Mouse (Mus musculus) hindbrain, embryonic 14.5 days (tissue): Measurements from ENCODE around the gene Arntl2. TPM values are rescaled to one million over a fixed set of nuclear protein-coding genes. Genes with fewer than 3 reads are reported as not detected.
"Not testable (repeated sequence)": the region's sequence is repeated elsewhere in the genome, so short reads cannot be mapped to it uniquely, and the experiment has no call there.

Source experiments
- ATAC-seq: fragments of 200-750 bp; cut with Nextera tagmentation; 2 replicates; pipeline ENCODE4 v1.8.0; 2017; ENCODE audit warnings: moderate number of reproducible peaks, mild to moderate bottlenecking, moderate TSS enrichment, moderate library complexity; ENCODE audit not compliant: low FRiP score
- DNase-seq: peaks from one replicate; pipeline ENCODE4 v3.0.0-alpha.2; 2015; ENCODE audit warnings: low spot score
- H3K27ac ChIP-seq: fragments of 300-500 bp; sonication (generic); 2 replicates; pipeline ENCODE4 v1.5.1; 2014; ENCODE audit warnings: mild to moderate bottlenecking, moderate library complexity
- H3K27me3 ChIP-seq: fragments of 300-500 bp; sonication (generic); 2 replicates; pipeline ENCODE4 v1.6.1; 2014; ENCODE audit warnings: mild to moderate bottlenecking, low read length, mixed read lengths; ENCODE audit not compliant: control insufficient read depth, insufficient read depth
- H3K36me3 ChIP-seq: fragments of 300-500 bp; sonication (generic); replicated peaks from 2 replicates; pipeline ENCODE4 v1.6.1; 2014; ENCODE audit not compliant: control insufficient read depth, insufficient read depth
- H3K4me1 ChIP-seq: fragments of 300-500 bp; sonication (generic); replicated peaks from 2 replicates; pipeline ENCODE4 v1.6.1; 2014; ENCODE audit warnings: antibody characterized with exemption, low read length, mixed read lengths; ENCODE audit not compliant: control insufficient read depth, insufficient read depth
- H3K4me2 ChIP-seq: fragments of 300-500 bp; sonication (generic); replicated peaks from 2 replicates; pipeline ENCODE4 v1.6.1; 2014; ENCODE audit warnings: mild to moderate bottlenecking, moderate library complexity
- H3K4me3 ChIP-seq: fragments of 300-500 bp; sonication (generic); replicated peaks from 2 replicates; pipeline ENCODE4 v1.5.1; 2014; ENCODE audit warnings: mild to moderate bottlenecking, low read length
- H3K9ac ChIP-seq: fragments of 300-500 bp; sonication (generic); 2 replicates; pipeline ENCODE4 v1.6.1; 2014
- H3K9me3 ChIP-seq: fragments of 300-500 bp; sonication (generic); 2 replicates; pipeline ENCODE4 v1.6.1; 2016; ENCODE audit warnings: low read length; ENCODE audit not compliant: control insufficient read depth
- WGBS: fragments of 180-500 bp; shearing (Covaris S2); extraction: QIAGEN DNeasy Blood & Tissue Kit; methylation state at CpG from one replicate; pipeline ENCODE4 v1.1.7; 2014; 5-methylcytosine and 5-hydroxymethylcytosine counted together
- polyA plus RNA-seq: library from polyadenylated mRNA; unstranded; fragments of >200 nt; fragmentation: Nextera tagmentation; extraction: Ambion mirVana; gene quantifications from 2 replicates; pipeline ENCODE4 v1.2.1, GENCODE M21; 2014

Arntl2 gene
- polyA plus RNA-seq, 1 experiment from 2014 or later = 2.5 TPM

GRCm38 (mm10) chr6:146851916-146852315, 56.1 kb downstream of the Arntl2 start:
- Histone ChIP-seq H3K27me3 (no peaks in the 10 kb centered on the region), H3K4me3 (no peak overlapping the region), H3K27ac (no peak overlapping the region), H3K9me3 (no peaks in the 10 kb centered on the region), H3K36me3 (no peaks in the 10 kb centered on the region), H3K4me1 (no peaks in the 10 kb centered on the region), H3K4me2 (no peak overlapping the region), H3K9ac (no peak overlapping the region)
- no peak for ATAC-seq
- WGBS = 87% methylated on average over 3 of the region's 3 CpGs
- no peak for DNase-seq

DNA sequence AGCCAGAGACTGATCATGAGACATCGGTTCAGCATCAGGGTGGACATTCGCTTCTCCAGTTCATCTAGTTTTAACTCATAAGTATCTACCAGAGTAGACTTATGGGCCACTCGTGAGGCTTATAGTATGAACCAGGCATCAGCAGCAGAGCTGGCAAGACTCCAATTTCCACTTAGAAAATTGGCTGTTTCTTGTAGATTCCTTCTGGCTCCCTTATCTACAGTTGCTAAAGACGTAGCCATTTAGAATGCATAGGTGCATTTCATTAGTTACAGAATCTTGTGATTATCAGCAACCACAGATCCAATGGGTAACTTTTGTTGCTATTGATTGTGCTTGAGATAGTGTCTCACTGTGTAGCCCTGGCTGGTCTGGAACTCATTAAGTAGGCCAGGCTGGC, 56.9 kb downstream of the Arntl2 start:
- Histone ChIP-seq H3K27ac (no peak overlapping the region), H3K4me3 (no peak overlapping the region), H3K27me3 (no peaks in the 10 kb centered on the region), H3K9ac (no peak overlapping the region), H3K9me3 (no peaks in the 10 kb centered on the region), H3K4me2 (no peak overlapping the region), H3K4me1 (no peaks in the 10 kb centered on the region), H3K36me3 (no peaks in the 10 kb centered on the region)
- 86% methylated on average over 4 of the region's 4 CpGs for WGBS
- DNase-seq (peak; percentile 34), ATAC-seq (no peak)

DNA sequence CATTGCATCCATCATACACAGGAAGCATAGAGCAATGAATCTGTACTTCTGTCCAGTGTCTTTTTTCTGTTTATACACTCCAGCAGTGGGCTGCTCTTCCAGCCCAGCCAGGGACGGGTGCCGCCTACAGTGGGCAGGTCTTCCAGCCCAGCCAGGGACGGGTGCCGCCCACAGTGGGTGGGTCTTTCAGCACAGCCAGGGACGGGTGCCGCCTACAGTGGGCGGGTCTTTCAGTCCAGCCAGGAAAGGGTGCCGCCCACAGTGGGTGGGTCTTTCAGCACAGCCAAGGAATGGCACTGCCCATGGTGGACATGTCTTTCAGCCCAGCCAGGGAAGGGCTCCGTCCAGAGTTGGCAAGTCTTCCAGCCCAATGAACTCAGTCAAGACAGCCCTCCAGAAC, 59.3 kb downstream of the Arntl2 start:
- no peak overlapping the region for H3K27ac ChIP-seq
- 96% methylated on average over 9 of the region's 9 CpGs for WGBS
- H3K9ac ChIP-seq = no peak overlapping the region
- H3K36me3 ChIP-seq = no peaks in the 10 kb centered on the region
- H3K9me3 ChIP-seq = no peaks in the 10 kb centered on the region
- ATAC-seq = no peak
- H3K27me3 ChIP-seq = no peaks in the 10 kb centered on the region
- H3K4me2 ChIP-seq = no peak overlapping the region
- no peak for DNase-seq
- H3K4me1 ChIP-seq = no peaks in the 10 kb centered on the region
- no peak overlapping the region for H3K4me3 ChIP-seq

GRCm38 (mm10) chr6:146857386-146857785, 61.5 kb downstream of the Arntl2 start:
- Histone ChIP-seq H3K4me3 (no peak overlapping the region), H3K27ac (no peak overlapping the region), H3K27me3 (no peaks in the 10 kb centered on the region), H3K4me2 (no peak overlapping the region), H3K4me1 (no peaks in the 10 kb centered on the region), H3K36me3 (no peaks in the 10 kb centered on the region), H3K9ac (no peak overlapping the region), H3K9me3 (no peaks in the 10 kb centered on the region)
- ATAC-seq (no peak), DNase-seq (no peak)
- 91% methylated on average over 2 of the region's 2 CpGs for WGBS

- ATAC-seq = no peak
- H3K27me3 ChIP-seq = no peaks in the 10 kb centered on the region
- no peaks in the 10 kb centered on the region for H3K36me3 ChIP-seq
- H3K9me3 ChIP-seq = no peaks in the 10 kb centered on the region
- no peak overlapping the region for H3K4me2 ChIP-seq
- 86% methylated on average over 2 of the region's 2 CpGs for WGBS
- H3K4me3 ChIP-seq = no peak overlapping the region
- H3K27ac ChIP-seq = no peak overlapping the region
- H3K4me1 ChIP-seq = no peaks in the 10 kb centered on the region
- no peak overlapping the region for H3K9ac ChIP-seq
- no peak for DNase-seq
Measured at GRCm38 (mm10) chr6:146863154-146863553, 67.3 kb downstream of the Arntl2 start.

- H3K4me2 ChIP-seq, ATAC-seq, H3K9ac ChIP-seq, H3K9me3 ChIP-seq, H3K36me3 ChIP-seq, DNase-seq, H3K4me3 ChIP-seq, H3K27me3 ChIP-seq, H3K4me1 ChIP-seq, H3K27ac ChIP-seq: not testable (repeated sequence)
- 100% methylated on average over 1 of the region's 5 CpGs for WGBS
Measured at GRCm38 (mm10) chr6:146864370-146864769, 68.5 kb downstream of the Arntl2 start.

DNA sequence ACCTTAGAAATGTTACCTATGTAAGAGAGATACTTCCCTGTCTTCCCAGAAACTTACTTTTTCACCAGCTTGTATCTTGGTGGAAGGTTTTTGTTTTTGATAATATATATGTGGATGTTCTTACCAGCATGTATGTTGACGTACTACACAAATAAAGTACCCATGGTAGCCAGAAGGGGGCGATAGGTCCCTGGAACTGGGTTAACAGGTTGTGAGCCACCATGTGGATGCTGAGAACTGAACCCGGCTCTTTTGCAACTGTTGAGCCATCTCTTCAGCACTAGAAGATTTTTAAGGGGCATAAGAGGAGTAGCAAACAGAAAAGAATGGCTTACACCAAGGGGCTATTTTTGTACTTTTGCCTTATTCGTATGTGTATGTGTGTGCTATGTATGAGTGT, 69.8 kb downstream of the Arntl2 start:
- Histone ChIP-seq H3K27me3 (no peaks in the 10 kb centered on the region), H3K4me2 (no peak overlapping the region), H3K4me3 (no peak overlapping the region), H3K9me3 (no peaks in the 10 kb centered on the region), H3K4me1 (no peaks in the 10 kb centered on the region), H3K27ac (no peak overlapping the region), H3K36me3 (no peaks in the 10 kb centered on the region), H3K9ac (no peak overlapping the region)
- DNase-seq (no peak), ATAC-seq (no peak)
- WGBS = 82% methylated on average over 4 of the region's 4 CpGs

GRCm38 (mm10) chr6:146871975-146872374, 76.1 kb downstream of the Arntl2 start:
- Histone ChIP-seq H3K4me2 (no peak overlapping the region), H3K36me3 (no peaks in the 10 kb centered on the region), H3K4me1 (no peaks in the 10 kb centered on the region), H3K27ac (no peak overlapping the region), H3K4me3 (no peak overlapping the region), H3K9ac (no peak overlapping the region), H3K27me3 (no peaks in the 10 kb centered on the region), H3K9me3 (no peaks in the 10 kb centered on the region)
- WGBS = 94% methylated on average over 4 of the region's 4 CpGs
- DNase-seq (no peak), ATAC-seq (no peak)

DNA sequence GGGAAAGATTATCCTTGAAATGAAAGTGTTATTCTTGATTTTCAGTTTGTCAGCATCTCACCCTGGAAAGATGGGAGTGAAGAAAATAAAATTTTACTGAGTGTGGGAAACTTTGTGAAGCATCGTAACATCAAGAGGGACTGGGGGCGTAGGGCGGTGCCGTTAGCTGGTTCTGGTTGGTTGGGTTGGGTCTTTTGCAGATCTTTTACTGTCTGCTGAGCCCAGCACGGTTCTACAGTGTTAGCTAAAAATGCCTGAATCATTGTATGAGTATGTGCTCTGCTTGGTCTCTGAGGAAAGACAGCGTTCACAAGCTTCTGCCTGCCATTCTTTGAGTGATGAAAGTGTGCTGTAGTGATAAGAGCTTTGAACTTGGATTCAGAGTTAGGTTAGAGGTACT, 78.6 kb downstream of the Arntl2 start:
- H3K4me2 ChIP-seq = no peak overlapping the region
- no peak overlapping the region for H3K4me3 ChIP-seq
- WGBS = 85% methylated on average over 6 of the region's 6 CpGs

DNA sequence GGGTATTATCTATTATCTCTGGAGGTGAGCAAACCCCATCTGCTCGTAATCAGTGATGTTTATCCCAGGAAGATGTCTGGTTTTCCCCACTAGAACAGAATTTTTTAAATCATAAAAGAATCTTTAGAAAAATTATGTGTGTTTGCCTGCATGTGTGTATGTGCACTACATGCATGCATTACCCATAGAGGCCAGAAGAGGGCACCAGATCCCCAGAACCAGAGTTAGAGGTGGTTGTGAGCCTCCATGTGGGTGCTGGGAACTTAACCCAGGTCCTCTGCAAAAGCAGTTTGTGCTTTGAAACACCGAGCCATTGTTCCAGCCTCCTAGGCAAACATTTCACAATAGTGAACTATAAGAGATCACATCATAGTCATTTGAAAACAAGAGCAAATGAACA, 81.0 kb downstream of the Arntl2 start:
- ATAC-seq = no peak
- no peak overlapping the region for H3K4me2 ChIP-seq
- H3K27ac ChIP-seq = no peak overlapping the region
- H3K9me3 ChIP-seq = no peaks in the 10 kb centered on the region
- 96% methylated on average over 2 of the region's 2 CpGs for WGBS
- no peak overlapping the region for H3K4me3 ChIP-seq
- DNase-seq = no peak
- H3K4me1 ChIP-seq = no peaks in the 10 kb centered on the region
- H3K36me3 ChIP-seq = no peaks in the 10 kb centered on the region
- H3K27me3 ChIP-seq = no peaks in the 10 kb centered on the region
- H3K9ac ChIP-seq = no peak overlapping the region

More for the DNA sequence above, 78.6 kb downstream of the Arntl2 start:
- Histone ChIP-seq H3K27ac (no peak overlapping the region), H3K9me3 (no peaks in the 10 kb centered on the region), H3K27me3 (no peaks in the 10 kb centered on the region), H3K36me3 (no peaks in the 10 kb centered on the region), H3K4me1 (no peaks in the 10 kb centered on the region), H3K9ac (no peak overlapping the region)
- DNase-seq (no peak), ATAC-seq (no peak)
